Mouse (Mus musculus): ENCODE data around the gene Tox2. TPM values are rescaled to one million over a fixed set of nuclear protein-coding genes. Genes with fewer than 3 reads are reported as not detected.

Gene Tox2
- 10 to 100 TPM; 19.1 to 21.1 TPM for total RNA-seq (2021)
- long read RNA-seq, experiment 1, partial matches to known transcripts: 12 of 22 reads
- long read RNA-seq, experiment 1, other reads (novel, unspliced or antisense): 9 of 22 reads
- long read RNA-seq, experiment 2, partial matches to known transcripts: 11 of 20 reads
- long read RNA-seq, experiment 2, other reads (novel, unspliced or antisense): 8 of 20 reads

- DNase-seq (ENCODE audit: low spot score in 2 of 2): peak in 1 of 2 experiments; percentile 35
These were observed at the start of gene Tox2 for GRCm38 (mm10) chr2:163202884-163203634. Tox2 (plus strand) TSS chr2:163203125.

- no peak for DNase-seq (ENCODE audit: low spot score in 2 of 2)
These were observed 48.3 kb upstream of the Tox2 start for GRCm38 (mm10) chr2:163154673-163155072.

GRCm38 (mm10) chr2:163158979-163159378, 43.9 kb upstream of the Tox2 start:
- DNase-seq (ENCODE audit: low spot score in 2 of 2): no peak

- DNase-seq (ENCODE audit: low spot score in 2 of 2): no peak
These were observed 38.4 kb upstream of the Tox2 start for GRCm38 (mm10) chr2:163164461-163164990.

GRCm38 (mm10) chr2:163166067-163166805, 36.7 kb upstream of the Tox2 start:
- DNase-seq (ENCODE audit: low spot score in 2 of 2): no peak

GRCm38 (mm10) chr2:163171891-163172290, 31.0 kb upstream of the Tox2 start:
- DNase-seq (ENCODE audit: low spot score in 2 of 2): no peak

GRCm38 (mm10) chr2:163174066-163174465, 28.9 kb upstream of the Tox2 start:
- DNase-seq (ENCODE audit: low spot score in 2 of 2): no peak

GRCm38 (mm10) chr2:163175831-163176230, 27.1 kb upstream of the Tox2 start:
- DNase-seq (ENCODE audit: low spot score in 2 of 2): no peak

- DNase-seq (ENCODE audit: low spot score in 2 of 2): no peak
These were observed 26.4 kb upstream of the Tox2 start for GRCm38 (mm10) chr2:163176502-163176901.

- DNase-seq (ENCODE audit: low spot score in 2 of 2): no peak
These were observed 15.4 kb upstream of the Tox2 start for GRCm38 (mm10) chr2:163187552-163187951.

GRCm38 (mm10) chr2:163189596-163189995, 13.3 kb upstream of the Tox2 start:
- DNase-seq (ENCODE audit: low spot score in 2 of 2): no peak

GRCm38 (mm10) chr2:163190004-163190441, 12.9 kb upstream of the Tox2 start:
- no peak for DNase-seq (ENCODE audit: low spot score in 2 of 2)

GRCm38 (mm10) chr2:163192485-163192884, 10.4 kb upstream of the Tox2 start:
- DNase-seq (ENCODE audit: low spot score in 2 of 2): no peak

GRCm38 (mm10) chr2:163194015-163194414, 8.9 kb upstream of the Tox2 start:
- no peak for DNase-seq (ENCODE audit: low spot score in 2 of 2)

GRCm38 (mm10) chr2:163194543-163194942, 8.4 kb upstream of the Tox2 start:
- DNase-seq (ENCODE audit: low spot score in 2 of 2): no peak

GRCm38 (mm10) chr2:163195106-163195833, 7.7 kb upstream of the Tox2 start:
- no peak for DNase-seq (ENCODE audit: low spot score in 2 of 2)

GRCm38 (mm10) chr2:163195834-163196145, 7.1 kb upstream of the Tox2 start:
- no peak for DNase-seq (ENCODE audit: low spot score in 2 of 2)

GRCm38 (mm10) chr2:163201897-163202296, 1.0 kb upstream of the Tox2 start:
- DNase-seq (ENCODE audit: low spot score in 2 of 2): no peak

GRCm38 (mm10) chr2:163202553-163202883, 407 bp upstream of the Tox2 start:
- no peak for DNase-seq (ENCODE audit: low spot score in 2 of 2)

GRCm38 (mm10) chr2:163203635-163204547, 966 bp downstream of the Tox2 start:
- no peak for DNase-seq (ENCODE audit: low spot score in 2 of 2)

Data from layer of hippocampus, postnatal 14 days (tissue).